Mouse (Mus musculus) splenic B cell, adult 2 months (primary cell): ENCODE data around the gene Cdpf1.

Experiments
- DNase-seq: peaks from one replicate; pipeline ENCODE4 v3.0.0-alpha.2; 2011; ENCODE audit warnings: low read depth, low spot score
- H3K27me3 ChIP-seq: 2 replicates; pipeline ENCODE4 v1.6.1; 2012; ENCODE audit warnings: mild to moderate bottlenecking, low read length, moderate library complexity, mixed read lengths; ENCODE audit not compliant: control insufficient read depth, poor library complexity, insufficient read depth, severe bottlenecking
- H3K36me3 ChIP-seq: 2 replicates; pipeline ENCODE4 v1.6.1; 2012; ENCODE audit warnings: mild to moderate bottlenecking, low read length, moderate library complexity, mixed read lengths; ENCODE audit not compliant: control insufficient read depth, poor library complexity, insufficient read depth, severe bottlenecking

Gene Cdpf1

GRCm38 (mm10) chr15:85765022-85765421, 46.5 kb downstream of the Cdpf1 start:
- no peaks in the 10 kb centered on the region for H3K36me3 ChIP-seq
- no peak for DNase-seq
- H3K27me3 ChIP-seq: no peaks in the 10 kb centered on the region

GRCm38 (mm10) chr15:85762761-85763160, 48.7 kb downstream of the Cdpf1 start:
- no peaks in the 10 kb centered on the region for H3K36me3 ChIP-seq
- H3K27me3 ChIP-seq: no peaks in the 10 kb centered on the region
- DNase-seq: no peak

- peak; percentile 11 for DNase-seq
- Histone ChIP-seq H3K27me3 (no peaks in the 10 kb centered on the region), H3K36me3 (no peaks in the 10 kb centered on the region)
Measured at GRCm38 (mm10) chr15:85757768-85758167, 53.7 kb downstream of the Cdpf1 start.
